Mouse (Mus musculus) megakaryocyte, embryonic 14.5 days (primary cell): ENCODE results near the gene Zfp719.

Experiments used
- FLI1 ChIP-seq: IDR thresholded peaks from 2 replicates; pipeline ENCODE4 v1.6.1; 2012; ENCODE audit warnings: low read length, inconsistent platforms, mixed read lengths
- GATA1 ChIP-seq: IDR thresholded peaks from 3 replicates; pipeline ENCODE4 v1.6.1; 2012; ENCODE audit warnings: mixed read lengths, low read length, inconsistent platforms, borderline replicate concordance

DNA sequence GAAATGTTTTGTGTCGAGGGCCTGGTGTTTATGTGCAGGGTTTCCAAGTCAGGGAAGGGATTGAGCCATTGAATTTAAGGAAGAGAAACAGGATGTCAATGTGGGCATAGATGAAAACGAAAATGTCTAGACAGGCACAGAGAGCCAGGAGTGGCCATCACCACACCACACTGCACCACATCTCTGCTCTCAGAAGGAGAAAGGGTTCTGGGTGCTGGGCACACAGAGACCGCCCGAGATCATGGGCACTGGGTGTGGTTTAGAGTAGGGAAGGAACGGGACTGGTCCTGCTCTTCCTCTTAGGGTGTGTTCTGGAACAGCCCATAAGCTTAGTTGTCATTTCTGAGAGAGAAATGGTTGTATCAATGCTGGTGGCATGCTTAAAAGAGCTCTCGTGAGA, 16.1 kb upstream of the Zfp719 start:
- no peak for TF ChIP-seq GATA1
- no peak for TF ChIP-seq FLI1
